Mouse (Mus musculus): ENCODE data around the gene Fgfr2. TPM values are rescaled to one million over a fixed set of nuclear protein-coding genes. Genes with fewer than 3 reads are reported as not detected.
"Not testable (repeated sequence)": the region's sequence is repeated elsewhere in the genome, so short reads cannot be mapped to it uniquely, and the experiment has no call there.

The Fgfr2 gene
- polyA plus RNA-seq, 1 experiment from 2014 or later = 20.3 TPM

DNA sequence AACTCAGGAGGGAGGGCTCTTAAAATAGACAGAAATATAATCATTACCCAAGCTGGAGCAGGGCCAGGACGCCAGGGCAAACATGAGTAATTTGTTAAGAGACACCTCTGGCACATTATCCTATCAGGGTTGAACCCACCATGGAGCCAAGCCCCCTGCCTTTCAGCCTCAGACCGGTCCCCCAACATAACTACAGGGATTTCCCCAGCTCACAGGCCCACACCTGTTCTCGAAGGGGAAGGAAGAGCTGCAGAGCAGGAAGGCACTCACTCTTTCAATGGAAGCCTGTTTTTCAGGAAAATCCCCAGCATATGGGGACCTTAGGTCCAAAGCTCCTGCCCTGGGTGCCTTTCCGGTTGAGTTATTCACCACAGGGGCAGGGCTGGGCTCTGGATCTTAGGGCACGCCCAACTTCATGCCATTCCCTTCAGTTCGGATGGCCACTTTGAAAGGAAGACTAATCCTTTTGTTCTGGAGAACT lies 10.8 kb downstream of the Fgfr2 start:
- WGBS = 20% methylated on average over 6 of the region's 6 CpGs
- no peak overlapping the region for H3K4me2 ChIP-seq (ENCODE audit: low read depth, low read length)

DNA sequence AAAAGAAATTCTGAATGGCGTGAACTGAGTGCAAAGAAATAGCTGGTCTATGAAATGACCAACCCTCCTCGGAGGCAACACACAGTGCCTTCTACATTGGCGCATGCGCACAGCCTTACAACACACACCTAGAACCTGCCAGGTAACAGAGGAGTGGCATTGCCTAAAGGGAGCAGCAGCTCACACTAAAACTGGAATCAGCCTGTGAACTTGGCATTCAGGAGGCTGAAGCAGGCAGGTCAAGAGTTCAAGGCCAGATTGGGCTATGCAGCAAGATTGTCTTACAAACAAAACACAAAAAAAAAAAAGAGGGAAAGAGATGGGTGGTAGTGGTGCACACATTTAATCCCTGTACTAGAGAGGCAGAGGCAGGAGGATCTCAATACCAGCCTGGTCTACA lies 13.7 kb downstream of the Fgfr2 start:
- H3K4me2 ChIP-seq (ENCODE audit: low read depth, low read length) = no peak overlapping the region
- no peak overlapping the region for H3K9ac ChIP-seq (ENCODE audit: low read length)
- H3K9me3 ChIP-seq (replicated peaks; ENCODE audit: control insufficient read depth, low read length) = no peaks in the 10 kb centered on the region
- WGBS = 91% methylated on average over 4 of the region's 4 CpGs
- peaks cover 40% of the 10 kb centered on the region for H3K4me1 ChIP-seq (ENCODE audit: control insufficient read depth, insufficient read depth, low read length)
- no peak overlapping the region for H3K27ac ChIP-seq (ENCODE audit: low read length)
- H3K4me3 ChIP-seq (ENCODE audit: low read length) = no peak overlapping the region
- no peaks in the 10 kb centered on the region for H3K27me3 ChIP-seq (ENCODE audit: control insufficient read depth, insufficient read depth, low read length)
- H3K36me3 ChIP-seq (ENCODE audit: control insufficient read depth, insufficient read depth) = no peaks in the 10 kb centered on the region
- no peak for ATAC-seq (replicated peaks; ENCODE audit: extremely low read depth, insufficient read depth, low FRiP score)

More for the DNA sequence above, 10.8 kb downstream of the Fgfr2 start:
- Histone ChIP-seq H3K27me3 (ENCODE audit: control insufficient read depth, insufficient read depth, low read length) (no peaks in the 10 kb centered on the region), H3K36me3 (ENCODE audit: control insufficient read depth, insufficient read depth) (no peaks in the 10 kb centered on the region), H3K9me3 (replicated peaks; ENCODE audit: control insufficient read depth, low read length) (no peaks in the 10 kb centered on the region), H3K4me1 (ENCODE audit: control insufficient read depth, insufficient read depth, low read length) (peaks cover 66% of the 10 kb centered on the region), H3K9ac (ENCODE audit: low read length) (no peak overlapping the region), H3K27ac (ENCODE audit: low read length) (peak overlapping the region; percentile 54), H3K4me3 (ENCODE audit: low read length) (no peak overlapping the region)
- ATAC-seq (replicated peaks; ENCODE audit: extremely low read depth, insufficient read depth, low FRiP score) = no peak

DNA sequence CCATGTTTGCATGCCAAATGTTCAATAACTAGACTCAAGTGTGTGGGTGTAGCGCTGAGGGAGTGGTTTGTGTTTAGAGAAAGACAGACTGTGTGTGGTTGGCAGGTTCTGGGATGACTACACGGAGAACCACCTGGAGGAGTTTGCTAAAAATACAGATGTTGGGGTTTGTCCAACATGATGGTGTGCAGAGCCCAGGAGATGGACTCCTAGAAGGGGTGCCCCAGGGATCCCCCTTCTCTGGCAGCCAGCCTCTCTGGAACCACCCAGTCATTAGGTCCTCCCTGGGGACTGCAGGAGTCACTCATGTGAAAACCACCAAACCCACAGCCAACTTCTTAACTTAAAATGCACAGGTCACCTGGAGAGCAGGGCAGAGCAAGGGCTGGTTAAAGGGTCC lies 14.5 kb downstream of the Fgfr2 start:
- H3K9me3 ChIP-seq (replicated peaks; ENCODE audit: control insufficient read depth, low read length) = no peaks in the 10 kb centered on the region
- H3K9ac ChIP-seq (ENCODE audit: low read length) = no peak overlapping the region
- no peak overlapping the region for H3K27ac ChIP-seq (ENCODE audit: low read length)
- H3K36me3 ChIP-seq (ENCODE audit: control insufficient read depth, insufficient read depth) = no peaks in the 10 kb centered on the region
- WGBS = 79% methylated on average over 2 of the region's 2 CpGs
- H3K4me2 ChIP-seq (ENCODE audit: low read depth, low read length) = no peak overlapping the region
- H3K4me3 ChIP-seq (ENCODE audit: low read length) = no peak overlapping the region
- peaks cover 35% of the 10 kb centered on the region for H3K4me1 ChIP-seq (ENCODE audit: control insufficient read depth, insufficient read depth, low read length)
- ATAC-seq (replicated peaks; ENCODE audit: extremely low read depth, insufficient read depth, low FRiP score) = no peak
- no peaks in the 10 kb centered on the region for H3K27me3 ChIP-seq (ENCODE audit: control insufficient read depth, insufficient read depth, low read length)

DNA sequence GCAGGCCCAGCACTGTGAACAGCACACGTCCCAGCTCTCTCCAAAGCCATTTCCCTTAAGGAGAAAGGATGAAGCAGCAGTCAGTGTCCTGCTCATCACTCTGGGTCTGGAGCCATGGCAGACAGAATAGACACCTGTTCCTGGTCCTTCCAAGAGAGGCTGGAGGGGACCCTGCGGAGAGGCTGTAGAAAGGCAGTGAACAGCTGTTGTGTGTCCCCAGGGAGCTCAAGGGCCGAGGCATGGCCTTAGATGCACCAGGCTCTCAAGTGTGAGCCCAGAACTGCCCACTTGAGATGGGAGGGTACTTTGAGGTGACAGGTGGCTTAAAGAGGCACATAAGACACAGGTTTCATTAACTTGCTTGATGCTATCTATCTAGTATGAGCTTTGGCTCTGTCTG lies 20.6 kb downstream of the Fgfr2 start:
- H3K4me2 ChIP-seq (ENCODE audit: low read depth, low read length) = no peak overlapping the region
- no peak for ATAC-seq (replicated peaks; ENCODE audit: extremely low read depth, insufficient read depth, low FRiP score)
- H3K9ac ChIP-seq (ENCODE audit: low read length) = no peak overlapping the region
- no peaks in the 10 kb centered on the region for H3K36me3 ChIP-seq (ENCODE audit: control insufficient read depth, insufficient read depth)
- H3K27ac ChIP-seq (ENCODE audit: low read length) = no peak overlapping the region
- H3K4me3 ChIP-seq (ENCODE audit: low read length) = no peak overlapping the region
- 55% methylated on average over 3 of the region's 3 CpGs for WGBS
- H3K9me3 ChIP-seq (replicated peaks; ENCODE audit: control insufficient read depth, low read length) = no peaks in the 10 kb centered on the region
- peaks cover 60% of the 10 kb centered on the region for H3K4me1 ChIP-seq (ENCODE audit: control insufficient read depth, insufficient read depth, low read length)
- no peaks in the 10 kb centered on the region for H3K27me3 ChIP-seq (ENCODE audit: control insufficient read depth, insufficient read depth, low read length)

DNA sequence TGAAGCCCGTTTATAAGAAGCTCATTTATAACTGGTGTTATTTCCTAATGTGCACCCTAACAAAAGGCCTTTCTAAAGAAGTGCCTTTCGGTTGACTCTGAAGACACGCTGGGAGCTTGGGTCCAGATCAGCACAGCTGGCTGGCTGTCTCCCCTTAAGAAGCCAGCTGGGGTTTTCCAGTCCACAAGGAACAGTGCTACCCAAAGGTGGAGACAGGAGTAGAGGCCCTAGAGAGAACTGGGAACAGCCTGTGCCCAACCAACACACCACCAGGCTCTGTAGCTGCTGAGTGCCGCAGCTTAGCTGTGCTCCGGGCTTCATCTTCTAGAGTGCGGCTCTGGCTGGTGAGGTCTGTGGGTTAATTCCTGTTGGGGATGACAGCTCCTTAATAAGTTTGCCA lies 22.1 kb downstream of the Fgfr2 start:
- H3K4me1 ChIP-seq (ENCODE audit: control insufficient read depth, insufficient read depth, low read length) = peaks cover 62% of the 10 kb centered on the region

DNA sequence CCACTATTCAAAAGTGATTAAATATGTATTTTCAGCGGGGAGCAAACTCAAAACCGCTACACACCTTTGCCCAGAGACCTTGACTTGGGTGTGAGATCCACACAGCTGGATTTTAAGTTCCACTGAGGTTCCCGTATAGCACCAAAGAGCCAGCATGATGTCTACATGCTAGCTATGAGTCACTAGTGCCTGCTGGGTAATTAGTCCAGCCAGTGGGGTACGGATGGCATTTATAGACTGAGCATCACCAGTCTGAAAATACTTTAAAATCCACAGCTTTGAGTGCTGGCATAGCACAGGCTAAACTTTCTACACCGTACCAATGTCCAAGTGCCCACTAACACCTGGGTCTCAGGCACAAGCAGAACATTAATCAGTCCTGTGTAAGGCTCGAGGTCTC lies 23.0 kb downstream of the Fgfr2 start:
- peaks cover 4% of the 10 kb centered on the region; the same call in 1 of the 2 replicates for H3K36me3 ChIP-seq (ENCODE audit: control insufficient read depth, insufficient read depth)
- H3K9ac ChIP-seq (ENCODE audit: low read length) = no peak overlapping the region
- ATAC-seq (replicated peaks; ENCODE audit: extremely low read depth, insufficient read depth, low FRiP score) = no peak; the same call in 1 of the 2 replicates
- peak overlapping the region; percentile 48; the same call in 1 of the 2 replicates for H3K4me2 ChIP-seq (ENCODE audit: low read depth, low read length)
- H3K9me3 ChIP-seq (replicated peaks; ENCODE audit: control insufficient read depth, low read length) = no peaks in the 10 kb centered on the region
- no peaks in the 10 kb centered on the region for H3K27me3 ChIP-seq (ENCODE audit: control insufficient read depth, insufficient read depth, low read length)
- H3K4me3 ChIP-seq (ENCODE audit: low read length) = no peak overlapping the region
- H3K27ac ChIP-seq (ENCODE audit: low read length) = peak overlapping the region; percentile 84
- peaks cover 64% of the 10 kb centered on the region for H3K4me1 ChIP-seq (ENCODE audit: control insufficient read depth, insufficient read depth, low read length)
- 66% methylated on average over 6 of the region's 6 CpGs for WGBS

More for the DNA sequence above, 22.1 kb downstream of the Fgfr2 start:
- no peak overlapping the region for H3K27ac ChIP-seq (ENCODE audit: low read length)
- H3K4me2 ChIP-seq (ENCODE audit: low read depth, low read length) = no peak overlapping the region
- no peak; the same call in 1 of the 2 replicates for ATAC-seq (replicated peaks; ENCODE audit: extremely low read depth, insufficient read depth, low FRiP score)
- H3K9me3 ChIP-seq (replicated peaks; ENCODE audit: control insufficient read depth, low read length) = no peaks in the 10 kb centered on the region
- no peak overlapping the region for H3K9ac ChIP-seq (ENCODE audit: low read length)
- no peaks in the 10 kb centered on the region for H3K27me3 ChIP-seq (ENCODE audit: control insufficient read depth, insufficient read depth, low read length)
- no peaks in the 10 kb centered on the region for H3K36me3 ChIP-seq (ENCODE audit: control insufficient read depth, insufficient read depth)
- WGBS = 73% methylated on average over 6 of the region's 6 CpGs
- no peak overlapping the region for H3K4me3 ChIP-seq (ENCODE audit: low read length)

DNA sequence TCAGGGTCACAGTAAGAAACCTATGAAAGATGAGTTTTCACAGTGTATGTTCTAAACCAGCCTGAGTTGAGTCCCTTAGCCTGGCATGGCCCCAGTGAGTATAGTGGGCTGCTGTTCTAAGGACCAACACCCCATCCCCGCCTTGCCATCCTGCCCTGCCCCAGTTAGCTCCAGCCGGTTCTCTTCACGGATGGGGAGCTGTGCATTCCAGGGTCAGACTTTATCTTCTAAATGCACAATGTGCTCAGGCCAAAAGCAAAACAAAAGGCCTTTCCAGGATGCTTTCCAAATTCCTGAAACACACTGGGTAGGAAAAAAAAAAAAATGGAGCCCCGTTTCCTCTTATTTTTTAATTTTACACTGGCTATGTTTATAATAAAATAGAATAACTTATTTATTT lies 23.9 kb downstream of the Fgfr2 start:
- Histone ChIP-seq H3K9ac (ENCODE audit: low read length) (peak overlapping the region; percentile 11; the same call in 1 of the 2 replicates), H3K4me1 (ENCODE audit: control insufficient read depth, insufficient read depth, low read length) (peaks cover 65% of the 10 kb centered on the region), H3K4me3 (ENCODE audit: low read length) (no peak overlapping the region), H3K4me2 (ENCODE audit: low read depth, low read length) (peak overlapping the region; percentile 48; the same call in 1 of the 2 replicates), H3K27me3 (ENCODE audit: control insufficient read depth, insufficient read depth, low read length) (no peaks in the 10 kb centered on the region), H3K9me3 (replicated peaks; ENCODE audit: control insufficient read depth, low read length) (no peaks in the 10 kb centered on the region), H3K36me3 (ENCODE audit: control insufficient read depth, insufficient read depth) (peaks cover 4% of the 10 kb centered on the region; the same call in 1 of the 2 replicates), H3K27ac (ENCODE audit: low read length) (peak overlapping the region; percentile 84)
- peak; percentile 64 for ATAC-seq (replicated peaks; ENCODE audit: extremely low read depth, insufficient read depth, low FRiP score)
- WGBS = 23% methylated on average over 4 of the region's 4 CpGs

DNA sequence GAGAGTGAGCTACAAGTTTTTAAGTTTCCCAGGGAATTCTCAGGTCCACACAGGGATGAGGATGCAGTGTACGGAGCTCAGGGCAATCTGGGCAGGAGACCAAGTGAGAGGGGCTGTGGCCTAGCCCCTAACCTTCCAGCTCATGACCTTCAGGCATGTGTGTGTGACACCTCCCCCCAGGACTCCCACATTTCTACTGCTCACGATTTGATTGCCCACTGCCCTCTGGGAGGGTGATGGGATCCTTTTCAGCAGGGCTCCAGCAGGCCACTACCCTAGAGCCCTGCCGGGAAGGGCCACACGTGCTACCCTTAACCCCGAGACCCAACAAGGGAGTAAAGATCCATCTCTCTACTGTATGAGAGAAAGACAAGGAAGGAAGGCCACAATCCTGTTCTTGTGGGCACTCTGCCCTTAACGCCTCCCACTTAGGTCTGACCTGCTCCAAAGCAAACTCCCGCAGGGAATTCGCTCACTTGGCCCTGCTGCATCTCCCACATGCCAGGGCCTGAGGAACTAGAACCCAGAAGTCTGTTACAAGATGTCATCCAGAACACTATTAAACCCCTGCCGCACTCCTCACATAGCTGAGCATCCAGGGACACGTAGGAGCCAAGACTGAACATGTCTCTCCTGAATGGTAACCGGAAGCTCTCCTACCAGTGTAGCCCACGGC lies 24.9 kb downstream of the Fgfr2 start:
- 63% methylated on average over 12 of the region's 12 CpGs for WGBS
- Histone ChIP-seq H3K9ac (ENCODE audit: low read length) (no peak overlapping the region), H3K27ac (ENCODE audit: low read length) (peak overlapping the region; percentile 84)

DNA sequence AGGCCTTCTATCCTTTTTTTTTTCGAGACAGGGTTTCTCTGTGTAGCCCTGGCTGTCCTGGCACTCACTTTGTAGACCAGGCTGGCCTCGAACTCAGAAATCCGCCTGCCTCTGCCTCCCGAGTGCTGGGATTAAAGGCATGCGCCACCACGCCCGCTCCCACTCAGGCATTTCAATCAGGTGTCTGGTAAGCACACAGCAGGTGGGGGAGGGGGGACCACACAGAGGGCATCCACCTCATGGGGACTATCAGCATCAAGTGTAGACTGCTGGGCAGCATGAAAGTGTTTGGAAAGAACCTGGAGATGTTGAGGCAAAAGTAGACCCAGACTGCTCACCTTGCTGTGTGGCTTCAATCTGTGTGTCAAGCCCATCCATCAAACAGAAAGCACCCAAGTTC lies 27.5 kb downstream of the Fgfr2 start:
- H3K4me1 ChIP-seq (ENCODE audit: control insufficient read depth, insufficient read depth, low read length) = peaks cover 55% of the 10 kb centered on the region
- H3K9me3 ChIP-seq (replicated peaks; ENCODE audit: control insufficient read depth, low read length); H3K36me3 ChIP-seq (ENCODE audit: control insufficient read depth, insufficient read depth); H3K27ac ChIP-seq (ENCODE audit: low read length); H3K4me3 ChIP-seq (ENCODE audit: low read length); H3K4me2 ChIP-seq (ENCODE audit: low read depth, low read length); ATAC-seq (replicated peaks; ENCODE audit: extremely low read depth, insufficient read depth, low FRiP score); H3K27me3 ChIP-seq (ENCODE audit: control insufficient read depth, insufficient read depth, low read length); H3K9ac ChIP-seq (ENCODE audit: low read length): not testable (repeated sequence)
- 86% methylated on average over 7 of the region's 7 CpGs for WGBS

More for the DNA sequence above, 24.9 kb downstream of the Fgfr2 start:
- ATAC-seq (replicated peaks; ENCODE audit: extremely low read depth, insufficient read depth, low FRiP score) = no peak
- H3K36me3 ChIP-seq (ENCODE audit: control insufficient read depth, insufficient read depth) = peaks cover 4% of the 10 kb centered on the region; the same call in 1 of the 2 replicates
- H3K9me3 ChIP-seq (replicated peaks; ENCODE audit: control insufficient read depth, low read length) = no peaks in the 10 kb centered on the region
- no peak overlapping the region for H3K4me3 ChIP-seq (ENCODE audit: low read length)
- no peak overlapping the region for H3K4me2 ChIP-seq (ENCODE audit: low read depth, low read length)
- peaks cover 64% of the 10 kb centered on the region for H3K4me1 ChIP-seq (ENCODE audit: control insufficient read depth, insufficient read depth, low read length)
- H3K27me3 ChIP-seq (ENCODE audit: control insufficient read depth, insufficient read depth, low read length) = no peaks in the 10 kb centered on the region
